Mouse (Mus musculus): ENCODE results near the gene Apof. TPM values are rescaled to one million over a fixed set of nuclear protein-coding genes. Genes with fewer than 3 reads are reported as not detected.

The Apof gene
- total and polyA plus RNA-seq, 3 experiments, result not detected

- Histone ChIP-seq H3K27me3 (ENCODE audit: control insufficient read depth in 1 of 2, insufficient read depth in 2 of 2, low read length in 2 of 2) (no peaks in the 10 kb centered on the region), H3K79me2 (ENCODE audit: control insufficient read depth, insufficient read depth, low read length, poor library complexity) (no peaks in the 10 kb centered on the region), H3K9me3 (replicated peaks; ENCODE audit: insufficient read depth, low read length) (no peaks in the 10 kb centered on the region), H3K27ac (ENCODE audit: control insufficient read depth, low read depth, low read length) (no peak overlapping the region), H3K4me3 (ENCODE audit: control insufficient read depth in 1 of 2, insufficient read depth in 1 of 2, low read depth in 2 of 2, low read length in 2 of 2) (no peak overlapping the region), H3K4me1 (ENCODE audit: control insufficient read depth in 1 of 2, insufficient read depth in 2 of 2, low read length in 2 of 2) (peaks cover 0 to 15% of the 10 kb centered on the region in 2 experiments; a peak in 3 of 4 replicates), H3K36me3 (ENCODE audit: control insufficient read depth in 1 of 2, insufficient read depth in 2 of 2, low read length in 2 of 2) (peaks cover 0 to 6% of the 10 kb centered on the region in 2 experiments; a peak in 2 of 4 replicates), H3K9ac (ENCODE audit: control insufficient read depth, low read depth, low read length, poor library complexity, severe bottlenecking) (no peak overlapping the region)
- TF ChIP-seq ZNF384 (IDR thresholded peaks at IDR 0.05; ENCODE audit: low read depth, low read length), result peak; percentile 64
- TF ChIP-seq SMC3 (IDR thresholded peaks at IDR 0.05; ENCODE audit: low read depth, low read length), result no peak
- no peak for TF ChIP-seq ZC3H11A (IDR thresholded peaks at IDR 0.05; ENCODE audit: low read depth, low read length)
- no peak for TF ChIP-seq MEF2A (IDR thresholded peaks at IDR 0.05; ENCODE audit: extremely low read depth, insufficient replicate concordance, low read depth, low read length, poor library complexity, severe bottlenecking)
- no peak for TF ChIP-seq JUND (IDR thresholded peaks at IDR 0.05; ENCODE audit: low read depth, low read length)
- no peak for TF ChIP-seq TBP (IDR thresholded peaks at IDR 0.05; ENCODE audit: low read depth, low read length)
- DNase-seq (ENCODE audit: low read depth, low spot score), result peak; percentile 25
Measured at GRCm38 (mm10) chr10:128263393-128264310, 4.8 kb upstream of the Apof start.

- no peaks in the 10 kb centered on the region for H3K27me3 ChIP-seq (ENCODE audit: control insufficient read depth in 1 of 2, insufficient read depth in 2 of 2, low read length in 2 of 2)
- H3K4me3 ChIP-seq (ENCODE audit: control insufficient read depth in 1 of 2, insufficient read depth in 1 of 2, low read depth in 2 of 2, low read length in 2 of 2), result peak overlapping the region in 1 of 2 experiments; percentile 92; a peak in 2 of 4 replicates
- no peak overlapping the region for H3K27ac ChIP-seq (ENCODE audit: control insufficient read depth, low read depth, low read length)
- TF ChIP-seq CTCF (IDR thresholded peaks at IDR 0.05 in 2 of 3, conservative IDR thresholded peaks at IDR 0.05 in 1 of 3; ENCODE audit: control insufficient read depth in 1 of 3, insufficient read depth in 1 of 3, low read depth in 2 of 3, low read length in 3 of 3, poor library complexity in 1 of 3, severe bottlenecking in 1 of 3) (no peak), RAD21 (IDR thresholded peaks at IDR 0.05; ENCODE audit: low read depth, low read length) (no peak), GABPA (IDR thresholded peaks at IDR 0.05; ENCODE audit: low read depth, low read length) (no peak), POLR2AphosphoS5 (IDR thresholded peaks at IDR 0.05; ENCODE audit: borderline replicate concordance, low read depth, low read length) (no peak), ELF1 (IDR thresholded peaks at IDR 0.05; ENCODE audit: low read depth, low read length) (no peak), RCOR1 (IDR thresholded peaks at IDR 0.05; ENCODE audit: low read depth, low read length) (no peak), GATA1 (IDR thresholded peaks at IDR 0.05; ENCODE audit: low read depth, low read length) (no peak), MAFK (IDR thresholded peaks at IDR 0.05; ENCODE audit: borderline replicate concordance, low read depth, low read length) (no peak), BHLHE40 (IDR thresholded peaks at IDR 0.05; ENCODE audit: borderline replicate concordance, low read depth, low read length) (no peak), JUND (IDR thresholded peaks at IDR 0.05; ENCODE audit: low read depth, low read length) (no peak)
- no peak for DNase-seq (ENCODE audit: low read depth, low spot score)
- H3K36me3 ChIP-seq (ENCODE audit: control insufficient read depth in 1 of 2, insufficient read depth in 2 of 2, low read length in 2 of 2), result no peaks in the 10 kb centered on the region; a peak in 2 of 4 replicates
- H3K9ac ChIP-seq (ENCODE audit: control insufficient read depth, low read depth, low read length, poor library complexity, severe bottlenecking), result no peak overlapping the region
- no peaks in the 10 kb centered on the region; the same call in 1 of the 2 replicates for H3K79me2 ChIP-seq (ENCODE audit: control insufficient read depth, insufficient read depth, low read length, poor library complexity)
- H3K9me3 ChIP-seq (replicated peaks; ENCODE audit: insufficient read depth, low read length), result no peaks in the 10 kb centered on the region
- H3K4me1 ChIP-seq (ENCODE audit: control insufficient read depth in 1 of 2, insufficient read depth in 2 of 2, low read length in 2 of 2), result peaks cover 0 to 4% of the 10 kb centered on the region in 2 experiments; a peak in 2 of 4 replicates
Measured at GRCm38 (mm10) chr10:128269206-128269910, 887 bp downstream of the Apof start.

Data from MEL (cell line).